Mouse (Mus musculus) limb, embryonic 10.5 days (tissue): ENCODE measurements around the gene Cc2d2a. TPM values are rescaled to one million over a fixed set of nuclear protein-coding genes. Genes with fewer than 3 reads are reported as not detected.

Source experiments
- DNase-seq: peaks from one replicate; pipeline ENCODE4 v3.0.0-alpha.2; 2017; ENCODE audit warnings: low spot score
- H3K27ac ChIP-seq: fragments of 300-500 bp; sonication (generic); 2 replicates; pipeline ENCODE4 v1.5.1; 2016; ENCODE audit warnings: mild to moderate bottlenecking
- H3K27me3 ChIP-seq: fragments of 300-500 bp; sonication (generic); 2 replicates; pipeline ENCODE4 v1.6.1; 2016; ENCODE audit warnings: low read depth, mild to moderate bottlenecking; ENCODE audit not compliant: poor library complexity, severe bottlenecking
- H3K36me3 ChIP-seq: fragments of 300-500 bp; sonication (generic); 2 replicates; pipeline ENCODE4 v1.6.1; 2016; ENCODE audit warnings: mild to moderate bottlenecking, moderate library complexity
- H3K4me1 ChIP-seq: fragments of 300-500 bp; sonication (generic); 2 replicates; pipeline ENCODE4 v1.6.1; 2016
- H3K4me3 ChIP-seq: fragments of 300-500 bp; sonication (generic); 2 replicates; pipeline ENCODE4 v1.5.1; 2016; ENCODE audit warnings: mild to moderate bottlenecking, moderate library complexity
- H3K9me3 ChIP-seq: fragments of 300-500 bp; sonication (generic); replicated peaks from 2 replicates; pipeline ENCODE4 v1.6.1; 2016; ENCODE audit warnings: mild to moderate bottlenecking
- WGBS: fragments of 180-500 bp; shearing (Covaris S2); methylation state at CpG from one replicate; pipeline ENCODE4 v1.1.7; 2016; 5-methylcytosine and 5-hydroxymethylcytosine counted together
- polyA plus RNA-seq: library from polyadenylated mRNA; unstranded; fragments of >200 nt; fragmentation: Nextera tagmentation; extraction: Ambion mirVana; gene quantifications from 2 replicates; pipeline ENCODE4 v1.2.1, GENCODE M21; 2016

The Cc2d2a gene
- polyA plus RNA-seq, 1 experiment from 2014 or later: 8.7 TPM

DNA sequence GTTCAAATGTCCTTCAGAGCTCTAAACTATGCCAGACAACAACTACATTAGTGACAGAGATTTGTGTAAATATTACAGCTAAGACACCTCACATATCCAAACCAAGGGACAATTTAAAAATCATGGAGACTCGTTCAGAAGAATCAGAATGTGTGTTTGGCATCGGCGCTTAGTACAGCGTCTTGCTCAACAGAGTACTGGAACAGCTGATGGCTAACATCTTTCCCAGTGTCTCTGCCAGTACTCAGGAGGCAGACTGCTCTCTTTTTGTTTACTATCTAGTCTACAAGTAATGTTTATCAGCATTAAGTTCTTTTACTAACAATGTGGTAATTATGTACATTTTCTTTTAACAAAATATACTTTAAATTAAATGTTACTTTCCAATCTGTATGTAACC is 85.9 kb downstream of the Cc2d2a start:
- Histone ChIP-seq H3K36me3 (peaks cover 47% of the 10 kb centered on the region), H3K4me3 (no peak overlapping the region), H3K27me3 (no peaks in the 10 kb centered on the region), H3K9me3 (no peaks in the 10 kb centered on the region), H3K27ac (no peak overlapping the region), H3K4me1 (peaks cover 2% of the 10 kb centered on the region; the same call in 1 of the 2 replicates)
- 94% methylated on average over 4 of the region's 4 CpGs for WGBS
- no peak for DNase-seq

DNA sequence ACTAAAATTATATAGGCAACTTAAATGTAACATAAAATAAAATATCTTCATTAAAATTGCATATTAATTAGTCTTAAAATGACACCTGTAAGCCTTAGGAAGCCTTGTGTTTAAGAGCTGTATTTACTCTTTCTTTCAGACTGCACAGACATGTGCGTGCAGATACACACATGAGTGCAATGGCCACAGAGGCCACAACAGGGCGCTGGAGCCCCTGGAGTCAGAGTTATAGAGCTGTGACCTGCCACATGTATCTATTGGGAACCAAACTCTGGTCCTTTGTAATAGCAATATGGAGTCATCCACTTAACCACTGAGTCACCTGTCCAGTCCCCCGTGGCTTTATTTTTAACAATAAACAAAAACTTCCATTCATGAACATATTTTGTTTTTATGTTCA is 86.9 kb downstream of the Cc2d2a start:
- H3K27me3 ChIP-seq: no peaks in the 10 kb centered on the region
- H3K4me3 ChIP-seq: no peak overlapping the region
- DNase-seq: no peak
- peaks cover 2% of the 10 kb centered on the region; the same call in 1 of the 2 replicates for H3K4me1 ChIP-seq
- WGBS: 86% methylated on average over 3 of the region's 3 CpGs
- H3K27ac ChIP-seq: no peak overlapping the region
- H3K9me3 ChIP-seq: no peaks in the 10 kb centered on the region
- peaks cover 45% of the 10 kb centered on the region for H3K36me3 ChIP-seq

DNA sequence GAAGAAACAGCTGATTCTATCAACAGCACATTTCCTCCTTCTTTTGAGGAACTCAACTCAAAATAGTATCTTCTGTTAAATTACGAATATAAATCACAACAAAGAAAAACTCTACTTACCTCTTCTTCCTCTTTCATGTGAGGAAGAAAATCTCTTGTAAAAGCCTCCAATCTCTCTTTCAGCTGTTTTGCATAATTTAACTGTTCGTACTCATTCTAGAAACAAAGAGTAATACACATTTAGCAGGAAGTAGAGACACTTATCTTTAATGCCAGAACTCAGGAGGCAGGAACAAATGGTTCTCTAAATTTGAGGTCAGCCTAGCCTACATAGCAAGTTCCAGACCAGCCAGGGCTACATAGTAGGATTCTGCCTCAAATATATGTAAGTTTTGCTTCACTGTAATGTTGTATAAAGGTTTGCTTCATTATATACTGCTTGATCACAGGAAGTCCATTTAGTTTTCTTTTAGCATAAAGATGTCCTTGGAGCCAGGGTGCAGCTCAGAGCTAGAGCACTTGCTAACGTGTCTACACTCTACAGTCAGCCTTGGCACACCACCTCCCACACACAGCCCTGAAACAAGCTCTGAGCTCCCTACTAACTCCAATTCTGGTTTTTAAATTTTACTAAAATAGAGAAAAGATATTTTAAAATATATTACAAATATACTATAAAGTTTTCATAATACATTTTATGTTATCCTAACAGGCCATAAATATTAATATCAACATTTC is 108.6 kb downstream of the Cc2d2a start:
- Histone ChIP-seq H3K36me3 (peaks cover 68% of the 10 kb centered on the region), H3K27me3 (no peaks in the 10 kb centered on the region), H3K4me3 (no peak overlapping the region), H3K4me1 (no peaks in the 10 kb centered on the region), H3K9me3 (no peaks in the 10 kb centered on the region), H3K27ac (no peak overlapping the region)
- DNase-seq: no peak
- 93% methylated on average over 3 of the region's 3 CpGs for WGBS

DNA sequence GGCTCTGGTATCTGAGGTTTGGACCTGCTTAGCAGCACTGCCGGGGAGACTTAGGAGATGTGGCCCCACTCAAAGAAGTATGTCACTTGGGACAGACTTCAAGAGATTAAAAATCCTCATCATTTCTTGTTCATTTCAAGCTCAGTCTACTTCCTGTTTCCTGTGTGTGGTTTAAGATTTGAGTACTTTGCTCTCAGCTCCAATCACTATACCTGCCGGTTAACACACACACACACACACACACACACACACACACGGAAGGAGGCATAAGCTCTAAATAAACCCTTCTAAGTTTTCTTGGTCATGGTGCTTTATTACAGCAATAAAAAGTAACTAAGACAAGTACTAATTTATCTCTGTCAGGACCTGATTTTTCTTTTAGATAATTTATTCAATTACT is 109.4 kb downstream of the Cc2d2a start:
- H3K4me3 ChIP-seq: no peak overlapping the region
- H3K27ac ChIP-seq: no peak overlapping the region
- H3K36me3 ChIP-seq: peaks cover 60% of the 10 kb centered on the region
- no peak for DNase-seq
- no peaks in the 10 kb centered on the region for H3K27me3 ChIP-seq
- H3K4me1 ChIP-seq: no peaks in the 10 kb centered on the region
- H3K9me3 ChIP-seq: no peaks in the 10 kb centered on the region
- whole genome bisulfite sequencing: 92% methylated on average over 3 of the region's 3 CpGs

DNA sequence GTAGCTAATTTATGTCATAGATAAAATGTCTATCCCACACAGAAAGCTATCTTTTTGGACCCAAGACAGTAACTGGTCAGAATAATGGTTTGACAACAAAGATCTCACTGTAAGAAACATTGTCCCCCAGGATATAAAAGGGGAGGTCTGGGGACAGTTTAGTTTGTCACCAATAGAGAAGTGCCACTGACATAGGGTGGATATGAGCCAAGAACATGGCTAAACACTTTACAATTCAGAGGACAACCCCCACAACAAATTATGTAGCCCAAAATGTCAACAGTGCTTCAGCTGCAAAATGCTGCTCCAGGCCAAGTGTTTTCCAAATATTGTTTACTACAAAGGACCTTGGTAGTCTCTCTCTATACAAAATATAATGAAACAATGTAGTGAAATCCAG is 114.3 kb downstream of the Cc2d2a start:
- Histone ChIP-seq H3K4me3 (no peak overlapping the region), H3K4me1 (peaks cover 6% of the 10 kb centered on the region), H3K27ac (no peak overlapping the region), H3K36me3 (peaks cover 24% of the 10 kb centered on the region), H3K9me3 (no peaks in the 10 kb centered on the region), H3K27me3 (no peaks in the 10 kb centered on the region)
- DNase-seq: no peak

DNA sequence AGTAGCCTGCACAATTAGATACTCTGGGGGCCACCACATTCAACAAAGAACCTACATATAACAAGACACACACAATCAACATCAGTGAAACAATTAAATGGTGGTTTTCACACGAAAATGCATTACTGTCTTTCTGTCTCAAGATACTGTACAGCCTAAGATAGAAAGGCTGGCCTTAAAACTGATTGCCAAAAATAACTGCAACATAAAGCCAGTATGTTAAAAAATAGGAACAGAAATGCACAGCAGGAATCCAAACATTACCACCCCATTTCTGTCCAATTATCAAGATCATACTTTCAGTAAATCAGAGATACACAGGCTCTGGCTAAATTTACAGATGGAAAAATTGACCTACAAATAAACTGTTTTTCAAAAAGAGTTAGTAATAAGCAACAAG is 114.8 kb downstream of the Cc2d2a start:
- H3K9me3 ChIP-seq: no peaks in the 10 kb centered on the region
- H3K27ac ChIP-seq: no peak overlapping the region
- no peak overlapping the region for H3K4me3 ChIP-seq
- DNase-seq: no peak
- peaks cover 19% of the 10 kb centered on the region for H3K36me3 ChIP-seq
- H3K27me3 ChIP-seq: no peaks in the 10 kb centered on the region
- WGBS: 77% methylated on average over 1 of the region's 1 CpGs
- H3K4me1 ChIP-seq: peaks cover 6% of the 10 kb centered on the region

DNA sequence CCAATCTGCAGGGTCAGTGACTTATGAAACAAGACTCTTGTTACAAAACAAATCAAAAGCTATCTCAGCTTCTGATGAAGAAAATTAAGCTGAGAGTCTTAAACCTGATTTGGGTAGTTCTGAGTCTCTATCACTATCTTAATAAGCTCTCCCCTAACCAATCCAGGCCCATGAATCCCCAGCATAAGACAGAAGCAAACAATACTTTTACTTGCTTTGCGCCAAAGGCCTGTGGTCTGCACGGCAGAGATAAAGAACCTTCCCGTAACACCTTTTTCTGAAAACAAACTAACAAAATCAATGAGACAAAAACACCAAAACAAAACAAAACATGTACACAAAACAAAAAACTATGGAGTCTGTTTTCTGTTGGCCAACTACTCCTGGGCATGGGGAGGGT is 116.4 kb downstream of the Cc2d2a start:
- H3K9me3 ChIP-seq: no peaks in the 10 kb centered on the region
- no peak for DNase-seq
- 94% methylated on average over 3 of the region's 3 CpGs for WGBS
- no peak overlapping the region for H3K27ac ChIP-seq
- peaks cover 6% of the 10 kb centered on the region for H3K36me3 ChIP-seq
- H3K4me3 ChIP-seq: no peak overlapping the region
- H3K4me1 ChIP-seq: peaks cover 12% of the 10 kb centered on the region
- H3K27me3 ChIP-seq: no peaks in the 10 kb centered on the region

DNA sequence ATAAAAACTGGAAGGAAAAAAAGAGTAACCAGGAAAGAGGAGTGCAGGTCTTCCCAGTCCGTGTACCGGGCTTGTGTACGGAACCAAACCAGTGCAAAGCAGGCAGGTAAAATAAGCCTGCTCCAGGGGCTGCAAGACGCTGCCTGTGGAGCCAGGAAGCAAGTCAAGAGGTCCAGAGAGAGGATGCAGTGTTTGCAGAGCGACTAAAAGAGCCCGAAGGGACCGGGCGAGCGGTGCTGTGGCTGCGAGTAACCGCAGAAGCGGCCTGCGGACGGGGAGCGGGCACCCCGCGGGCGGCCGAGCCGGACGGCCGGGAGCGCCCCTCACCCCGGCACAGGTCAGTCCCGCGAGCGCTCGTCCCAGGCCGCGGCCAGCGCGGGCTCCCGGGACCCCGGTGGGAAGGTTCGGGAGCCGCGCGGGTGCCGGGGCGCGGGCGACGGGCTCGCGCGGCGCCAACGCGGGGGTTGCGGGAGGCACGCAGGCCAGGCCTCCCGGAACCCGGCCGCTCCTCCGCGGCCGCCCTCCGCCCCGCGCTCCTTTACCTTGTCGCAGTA is 119.4 kb downstream of the Cc2d2a start:
- H3K4me3 ChIP-seq: peak overlapping the region; percentile 89
- peak overlapping the region; percentile 99 for H3K27ac ChIP-seq
- no peaks in the 10 kb centered on the region for H3K27me3 ChIP-seq
- DNase-seq: peak; percentile 72
- WGBS: 4% methylated on average over 43 of the region's 61 CpGs
- H3K9me3 ChIP-seq: no peaks in the 10 kb centered on the region
- peaks cover 12% of the 10 kb centered on the region for H3K4me1 ChIP-seq
- peaks cover 6% of the 10 kb centered on the region for H3K36me3 ChIP-seq

DNA sequence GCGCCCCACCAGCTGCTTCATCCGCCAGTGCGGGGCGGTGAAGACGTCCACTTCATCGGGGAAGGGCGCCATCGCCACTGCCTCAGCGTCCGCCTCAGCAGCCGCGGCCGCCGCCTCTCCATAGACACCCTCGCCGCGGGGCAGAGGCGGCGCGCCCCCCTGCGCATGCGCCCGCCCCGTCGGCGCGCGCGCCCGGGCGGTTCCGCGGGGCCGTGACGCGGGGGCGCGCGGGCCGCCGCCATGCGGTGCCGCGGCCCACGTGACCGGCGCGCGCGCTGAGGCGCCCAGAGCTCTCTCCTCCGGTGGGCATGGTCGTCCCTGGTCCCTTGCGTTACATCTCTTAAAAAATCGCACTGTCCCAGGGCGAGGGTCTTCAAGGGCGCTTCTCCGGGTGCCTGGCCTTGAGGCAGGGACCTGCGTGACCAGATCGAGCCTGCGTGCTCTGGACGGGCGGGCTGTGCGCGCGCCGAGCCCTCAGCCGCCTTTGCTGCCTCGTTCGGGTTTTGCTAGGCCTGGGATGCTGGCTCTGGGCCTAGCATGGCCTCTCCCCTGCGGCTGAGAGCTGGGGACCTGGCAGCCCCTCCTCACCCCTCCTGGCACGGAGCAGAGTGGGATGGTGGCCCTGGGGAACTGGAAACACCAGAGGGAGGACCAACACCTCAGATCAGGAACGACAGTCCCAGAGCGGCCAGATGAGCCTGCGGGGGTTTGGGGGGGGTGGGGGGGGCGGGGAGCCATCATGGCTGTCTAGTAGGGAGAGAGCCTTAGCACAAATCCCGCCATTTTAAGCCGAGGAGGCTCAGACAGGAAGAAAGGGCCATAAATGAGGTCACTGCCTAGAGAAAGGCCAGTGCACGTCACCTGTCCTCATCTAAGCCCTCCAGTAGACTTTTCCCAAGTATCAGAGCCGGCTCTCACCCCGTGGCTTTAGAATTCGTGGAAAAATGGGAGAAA is 120.1 kb downstream of the Cc2d2a start:
- peaks cover 6% of the 10 kb centered on the region for H3K36me3 ChIP-seq
- 3% methylated on average over 81 of the region's 82 CpGs for WGBS
- peaks cover 12% of the 10 kb centered on the region for H3K4me1 ChIP-seq
- no peaks in the 10 kb centered on the region for H3K9me3 ChIP-seq
- no peaks in the 10 kb centered on the region for H3K27me3 ChIP-seq
- H3K4me3 ChIP-seq: peak overlapping the region; percentile 89
- H3K27ac ChIP-seq: peak overlapping the region; percentile 99
- DNase-seq: peak; percentile 87

DNA sequence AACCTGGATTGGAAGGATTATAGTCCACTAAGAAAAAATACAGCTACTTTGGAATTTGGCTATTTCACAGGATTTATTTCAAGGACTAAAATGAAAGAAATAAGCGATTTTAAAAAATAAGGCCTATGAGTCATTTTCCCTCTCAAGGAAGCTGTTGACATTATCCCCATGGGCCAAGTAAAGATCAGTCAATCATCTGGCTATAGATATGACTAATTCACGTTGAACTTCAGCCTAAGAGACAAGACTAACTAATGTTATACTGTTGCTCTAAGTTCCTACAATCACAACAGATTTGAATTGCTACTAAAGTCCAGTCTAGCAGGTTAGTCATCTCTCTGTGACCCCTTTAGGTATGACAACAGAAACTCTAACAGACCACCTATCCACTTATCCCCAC is 121.8 kb downstream of the Cc2d2a start:
- Histone ChIP-seq H3K4me3 (no peak overlapping the region), H3K27me3 (no peaks in the 10 kb centered on the region), H3K36me3 (peaks cover 4% of the 10 kb centered on the region; the same call in 1 of the 2 replicates), H3K9me3 (no peaks in the 10 kb centered on the region), H3K4me1 (peaks cover 12% of the 10 kb centered on the region), H3K27ac (no peak overlapping the region)
- WGBS: 87% methylated on average over 2 of the region's 2 CpGs
- DNase-seq: no peak

DNA sequence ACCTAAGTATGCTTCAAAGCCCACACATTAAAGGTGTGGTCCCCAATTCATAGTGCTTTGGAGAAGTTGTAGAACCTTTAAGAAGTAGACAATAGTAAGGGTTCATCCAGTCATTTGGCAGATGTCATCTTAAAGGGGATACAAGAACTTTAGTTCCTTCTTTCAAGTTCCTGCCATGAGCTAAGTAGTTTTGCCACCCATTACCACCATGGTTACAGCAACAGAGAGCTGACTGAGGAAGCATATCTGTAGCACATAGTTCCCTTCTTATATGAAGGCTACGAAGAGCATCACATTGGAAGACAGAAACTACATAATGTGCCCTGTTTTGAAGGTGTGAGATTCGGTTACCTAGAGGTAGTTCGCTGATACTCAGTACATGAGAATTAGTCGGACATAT is 124.5 kb downstream of the Cc2d2a start:
- DNase-seq: no peak
- no peak overlapping the region for H3K4me3 ChIP-seq
- no peaks in the 10 kb centered on the region for H3K36me3 ChIP-seq
- no peak overlapping the region for H3K27ac ChIP-seq
- peaks cover 6% of the 10 kb centered on the region for H3K4me1 ChIP-seq
- H3K27me3 ChIP-seq: no peaks in the 10 kb centered on the region
- 91% methylated on average over 4 of the region's 4 CpGs for WGBS
- no peaks in the 10 kb centered on the region for H3K9me3 ChIP-seq

DNA sequence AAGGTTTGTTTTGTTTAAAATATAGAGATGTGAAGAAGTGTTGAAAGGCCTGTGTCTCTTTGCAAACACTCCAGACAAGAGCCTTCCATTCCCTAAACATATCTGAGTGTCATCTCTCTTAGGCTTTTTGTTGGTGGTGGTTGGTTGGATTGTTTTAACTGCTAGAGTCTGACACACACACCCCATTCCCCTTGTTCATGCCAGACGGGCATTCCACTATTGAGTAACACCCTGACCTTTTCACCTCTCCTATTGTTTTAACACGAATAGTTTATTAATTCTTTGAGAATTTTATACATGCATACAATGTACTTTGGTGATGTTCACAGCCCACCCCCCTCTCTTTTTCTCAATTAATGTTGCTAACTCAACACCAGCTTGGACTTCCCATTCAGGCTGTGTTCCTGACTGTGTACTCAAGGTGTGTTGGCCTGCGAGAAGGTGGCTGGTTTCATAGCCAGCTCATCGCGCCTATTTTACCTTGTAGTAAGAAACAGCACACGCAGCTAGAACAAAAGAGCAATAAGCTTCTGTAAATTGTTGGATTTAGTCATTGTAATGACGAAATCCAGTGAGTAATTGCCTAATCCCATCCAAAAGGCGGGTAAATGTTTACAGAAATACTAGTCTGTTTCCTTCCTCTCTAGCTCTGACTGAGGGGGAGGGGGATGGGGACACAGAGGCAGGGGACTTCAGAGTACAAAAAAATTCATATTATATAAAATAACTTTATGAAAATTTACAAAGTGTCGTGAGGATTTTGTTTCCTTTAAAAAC is 126.0 kb downstream of the Cc2d2a start:
- Histone ChIP-seq H3K4me1 (no peaks in the 10 kb centered on the region), H3K27ac (no peak overlapping the region), H3K4me3 (no peak overlapping the region), H3K9me3 (no peaks in the 10 kb centered on the region), H3K27me3 (no peaks in the 10 kb centered on the region), H3K36me3 (no peaks in the 10 kb centered on the region)
- WGBS: 87% methylated on average over 9 of the region's 9 CpGs
- no peak for DNase-seq
